Mouse (Mus musculus) olfactory bulb, adult 2 months (tissue): ENCODE data around the gene Kansl3.

Experiments used
- CTCF ChIP-seq: fragments of 200-500 bp; IDR thresholded peaks from 2 replicates; pipeline ENCODE4 v1.5.1; 2012; ENCODE audit warnings: low read depth, mild to moderate bottlenecking, low read length, moderate library complexity; ENCODE audit not compliant: insufficient read depth
- POLR2A ChIP-seq: fragments of 200-500 bp; IDR thresholded peaks from 2 replicates; pipeline ENCODE4 v1.6.1; 2012; ENCODE audit warnings: mild to moderate bottlenecking, low read depth, low read length, moderate library complexity; ENCODE audit not compliant: insufficient read depth

DNA sequence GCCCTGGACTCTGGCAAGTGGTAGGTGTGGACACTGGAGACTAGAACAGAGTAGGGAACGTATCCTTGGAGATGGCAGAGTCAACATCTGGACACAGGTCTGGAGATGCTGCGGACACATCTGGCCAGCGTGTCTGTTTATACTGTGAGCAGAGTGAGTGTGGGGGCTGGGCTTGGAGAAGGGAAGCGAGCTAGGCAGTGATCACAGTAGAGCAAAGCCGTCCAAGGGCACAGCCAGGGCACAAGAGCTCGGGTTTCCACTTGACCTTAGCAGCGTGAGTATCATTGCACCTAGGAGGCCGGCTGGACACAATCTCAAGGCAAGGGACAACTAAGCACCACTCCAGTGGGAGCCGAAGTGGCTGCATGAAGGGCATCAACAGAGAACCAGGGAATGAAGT lies 45.9 kb downstream of the Kansl3 start:
- TF ChIP-seq POLR2A: no peak
- TF ChIP-seq CTCF: no peak
